Mouse (Mus musculus): ENCODE measurements around the gene Gpld1. TPM values are rescaled to one million over a fixed set of nuclear protein-coding genes. Genes with fewer than 3 reads are reported as not detected.
A peak's percentile ranks its signal among the peaks of the same experiment; 100 is the strongest.

The Gpld1 gene
- polyA plus RNA-seq, 1 experiment from 2014 or later: 52.2 TPM

DNA sequence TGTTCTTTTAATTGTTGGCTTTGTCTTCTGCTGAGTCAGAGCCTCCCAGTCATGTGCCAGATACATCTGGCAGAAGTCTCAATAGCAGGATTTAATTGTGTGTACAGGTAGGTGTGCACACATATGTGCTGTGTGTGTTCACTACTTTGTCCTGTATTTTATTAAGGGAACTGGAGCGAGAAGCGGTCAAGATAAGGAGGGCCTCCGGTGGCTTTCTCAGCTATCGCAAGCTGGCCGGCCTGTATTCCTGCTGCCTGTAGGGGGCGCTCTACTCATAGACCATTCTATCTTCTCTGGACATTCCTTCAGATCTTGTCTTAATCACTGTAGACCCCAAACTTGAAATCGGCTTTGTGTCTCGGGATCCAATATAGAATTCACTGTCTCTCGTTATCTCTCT, 4.3 kb upstream of the Gpld1 start:
- Histone ChIP-seq H3K9ac (replicated peaks) (no peak overlapping the region), H3K9me3 (ENCODE audit: low read length) (no peaks in the 10 kb centered on the region), H3K36me3 (replicated peaks; ENCODE audit: insufficient read depth, low read length) (no peaks in the 10 kb centered on the region), H3K4me1 (ENCODE audit: insufficient read depth) (peaks cover 11% of the 10 kb centered on the region), H3K4me2 (ENCODE audit: low read depth, low read length) (peak overlapping the region; percentile 19; the same call in 1 of the 2 replicates), H3K27me3 (ENCODE audit: insufficient read depth, low read length) (peaks cover 7% of the 10 kb centered on the region), H3K27ac (ENCODE audit: low read depth) (no peak overlapping the region), H3K4me3 (ENCODE audit: low read depth, low read length) (no peak overlapping the region)
- TF ChIP-seq EP300 (IDR thresholded peaks at IDR 0.05; ENCODE audit: low read depth): no peak
- TF ChIP-seq CTCF (IDR thresholded peaks at IDR 0.05; ENCODE audit: low read depth): peak; percentile 82
- peak; percentile 74 for DNase-seq
- ATAC-seq: no peak
- WGBS (ENCODE audit: insufficient replicate concordance): 13% methylated on average over 9 of the region's 9 CpGs

- no peaks in the 10 kb centered on the region for H3K9me3 ChIP-seq (ENCODE audit: low read length)
- H3K4me1 ChIP-seq (ENCODE audit: insufficient read depth): peaks cover 11% of the 10 kb centered on the region
- peaks cover 7% of the 10 kb centered on the region for H3K27me3 ChIP-seq (ENCODE audit: insufficient read depth, low read length)
- no peak overlapping the region for H3K27ac ChIP-seq (ENCODE audit: low read depth)
- H3K36me3 ChIP-seq (replicated peaks; ENCODE audit: insufficient read depth, low read length): no peaks in the 10 kb centered on the region
- TF ChIP-seq CTCF (IDR thresholded peaks at IDR 0.05; ENCODE audit: low read depth) (no peak), EP300 (IDR thresholded peaks at IDR 0.05; ENCODE audit: low read depth) (no peak)
- no peak overlapping the region for H3K4me2 ChIP-seq (ENCODE audit: low read depth, low read length)
- no peak overlapping the region for H3K4me3 ChIP-seq (ENCODE audit: low read depth, low read length)
- ATAC-seq (no peak), DNase-seq (no peak)
- H3K9ac ChIP-seq (replicated peaks): no peak overlapping the region
- WGBS (ENCODE audit: insufficient replicate concordance): 77% methylated on average over 9 of the region's 9 CpGs
Measured at GRCm38 (mm10) chr13:24939472-24939871, 3.5 kb upstream of the Gpld1 start.

DNA sequence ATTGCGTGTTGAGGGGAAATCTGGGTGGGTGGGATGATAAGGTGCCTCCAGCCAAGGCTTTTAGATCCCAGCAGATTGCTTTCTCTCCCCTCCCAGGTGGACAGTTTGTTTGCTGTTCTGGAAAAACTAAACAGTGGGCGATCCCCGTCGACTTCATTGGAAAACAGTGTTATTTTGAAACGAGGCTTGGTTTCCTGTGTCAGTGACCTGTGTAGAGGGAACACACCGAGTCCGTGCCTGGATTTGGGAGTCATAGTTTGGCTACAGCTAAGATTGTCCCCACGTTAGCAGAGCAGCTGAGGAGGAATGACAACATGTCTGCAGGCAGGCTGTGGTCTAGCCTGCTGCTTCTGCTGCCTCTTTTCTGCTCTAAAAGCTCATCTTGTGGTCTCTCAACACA, 351 bp downstream of the Gpld1 start:
- Histone ChIP-seq H3K9ac (replicated peaks) (peak overlapping the region; percentile 35), H3K4me1 (ENCODE audit: insufficient read depth) (peaks cover 5% of the 10 kb centered on the region; the same call in 1 of the 2 replicates), H3K27ac (ENCODE audit: low read depth) (peak overlapping the region; percentile 77), H3K36me3 (replicated peaks; ENCODE audit: insufficient read depth, low read length) (no peaks in the 10 kb centered on the region), H3K9me3 (ENCODE audit: low read length) (no peaks in the 10 kb centered on the region), H3K27me3 (ENCODE audit: insufficient read depth, low read length) (no peaks in the 10 kb centered on the region), H3K4me2 (ENCODE audit: low read depth, low read length) (peak overlapping the region; percentile 50), H3K4me3 (ENCODE audit: low read depth, low read length) (peak overlapping the region; percentile 29)
- TF ChIP-seq CTCF (IDR thresholded peaks at IDR 0.05; ENCODE audit: low read depth) (no peak), EP300 (IDR thresholded peaks at IDR 0.05; ENCODE audit: low read depth) (no peak)
- DNase-seq (peak; percentile 53), ATAC-seq (peak; percentile 81)
- WGBS (ENCODE audit: insufficient replicate concordance): 39% methylated on average over 8 of the region's 8 CpGs

DNA sequence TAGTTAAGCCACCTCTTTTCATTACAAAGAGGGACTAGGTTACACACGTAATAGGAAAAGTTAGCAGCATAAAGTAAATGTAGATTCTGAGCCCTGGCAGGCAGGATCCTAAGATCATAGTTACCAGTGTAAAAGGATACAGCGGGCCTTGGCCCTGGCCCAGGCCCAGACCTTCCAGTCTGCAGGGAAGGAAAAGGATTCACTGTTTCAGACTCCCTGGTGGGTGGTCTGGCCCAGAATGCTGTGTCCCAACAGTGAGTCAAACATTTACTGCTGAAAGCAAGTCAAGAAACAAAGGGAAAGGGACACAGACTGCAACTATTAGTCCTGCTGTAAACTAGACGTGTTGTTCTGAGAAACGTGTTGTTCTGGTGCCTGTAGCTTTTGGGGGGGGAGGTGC, 2.6 kb downstream of the Gpld1 start:
- ATAC-seq: no peak
- H3K27ac ChIP-seq (ENCODE audit: low read depth): peak overlapping the region; percentile 67
- peak overlapping the region; percentile 56 for H3K4me2 ChIP-seq (ENCODE audit: low read depth, low read length)
- WGBS (ENCODE audit: insufficient replicate concordance): 32% methylated on average over 4 of the region's 4 CpGs
- no peaks in the 10 kb centered on the region for H3K36me3 ChIP-seq (replicated peaks; ENCODE audit: insufficient read depth, low read length)
- DNase-seq: peak; percentile 29
- TF ChIP-seq CTCF (IDR thresholded peaks at IDR 0.05; ENCODE audit: low read depth) (no peak), EP300 (IDR thresholded peaks at IDR 0.05; ENCODE audit: low read depth) (no peak)
- H3K4me3 ChIP-seq (ENCODE audit: low read depth, low read length): peak overlapping the region; percentile 32
- peak overlapping the region; percentile 65 for H3K9ac ChIP-seq (replicated peaks)
- H3K9me3 ChIP-seq (ENCODE audit: low read length): no peaks in the 10 kb centered on the region
- H3K4me1 ChIP-seq (ENCODE audit: insufficient read depth): peaks cover 5% of the 10 kb centered on the region
- no peaks in the 10 kb centered on the region for H3K27me3 ChIP-seq (ENCODE audit: insufficient read depth, low read length)

GRCm38 (mm10) chr13:24947158-24947557, 4.2 kb downstream of the Gpld1 start:
- Histone ChIP-seq H3K9ac (replicated peaks) (0 out of 2 replicates have a peak overlapping the region, but pooled peaks have one; percentile 21), H3K4me3 (ENCODE audit: low read depth, low read length) (peak overlapping the region; percentile 20; the same call in 1 of the 2 replicates), H3K27me3 (ENCODE audit: insufficient read depth, low read length) (no peaks in the 10 kb centered on the region), H3K36me3 (replicated peaks; ENCODE audit: insufficient read depth, low read length) (no peaks in the 10 kb centered on the region), H3K27ac (ENCODE audit: low read depth) (peak overlapping the region; percentile 61), H3K9me3 (ENCODE audit: low read length) (no peaks in the 10 kb centered on the region), H3K4me2 (ENCODE audit: low read depth, low read length) (peak overlapping the region; percentile 56), H3K4me1 (ENCODE audit: insufficient read depth) (peaks cover 8% of the 10 kb centered on the region)
- peak; percentile 53 for ATAC-seq
- no peak for DNase-seq
- TF ChIP-seq CTCF (IDR thresholded peaks at IDR 0.05; ENCODE audit: low read depth): no peak
- no peak for TF ChIP-seq EP300 (IDR thresholded peaks at IDR 0.05; ENCODE audit: low read depth)
- 58% methylated on average over 5 of the region's 5 CpGs for WGBS (ENCODE audit: insufficient replicate concordance)

DNA sequence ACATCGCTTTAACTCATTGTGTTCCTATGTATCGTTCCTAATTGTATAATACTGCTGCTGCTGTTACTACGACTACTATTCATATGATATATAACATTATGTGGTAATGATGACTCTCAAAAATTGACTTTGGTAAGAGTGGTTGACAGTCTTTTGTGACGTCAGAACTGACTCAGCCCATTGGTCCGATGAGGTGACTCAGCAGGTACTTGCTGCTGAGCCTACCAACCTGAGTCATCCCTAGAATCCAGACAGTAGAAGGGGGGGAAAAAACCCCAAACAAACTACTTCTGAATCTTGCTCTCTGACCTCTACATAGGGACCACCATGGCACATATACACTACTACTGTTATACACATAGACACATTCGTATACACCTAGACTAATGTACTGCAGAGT, 5.9 kb downstream of the Gpld1 start:
- H3K4me1 ChIP-seq (ENCODE audit: insufficient read depth): peaks cover 8% of the 10 kb centered on the region
- H3K36me3 ChIP-seq (replicated peaks; ENCODE audit: insufficient read depth, low read length): no peaks in the 10 kb centered on the region
- no peak for TF ChIP-seq CTCF (IDR thresholded peaks at IDR 0.05; ENCODE audit: low read depth)
- no peak for TF ChIP-seq EP300 (IDR thresholded peaks at IDR 0.05; ENCODE audit: low read depth)
- WGBS (ENCODE audit: insufficient replicate concordance): 77% methylated on average over 6 of the region's 6 CpGs
- no peak overlapping the region for H3K9ac ChIP-seq (replicated peaks)
- H3K4me3 ChIP-seq (ENCODE audit: low read depth, low read length): no peak overlapping the region
- no peak overlapping the region for H3K4me2 ChIP-seq (ENCODE audit: low read depth, low read length)
- H3K9me3 ChIP-seq (ENCODE audit: low read length): no peaks in the 10 kb centered on the region
- DNase-seq (no peak), ATAC-seq (no peak)
- no peaks in the 10 kb centered on the region for H3K27me3 ChIP-seq (ENCODE audit: insufficient read depth, low read length)
- 0 out of 2 replicates have a peak overlapping the region, but pooled peaks have one; percentile 19 for H3K27ac ChIP-seq (ENCODE audit: low read depth)

Data from liver, postnatal 0 days (tissue).